Mouse (Mus musculus): Measurements from ENCODE around the gene Plxnb1. TPM values are rescaled to one million over a fixed set of nuclear protein-coding genes. Genes with fewer than 3 reads are reported as not detected.

Gene Plxnb1
- total and polyA plus RNA-seq, 3 experiments = 15.7 to 25.0 (median 21.1) TPM

GRCm38 (mm10) chr9:109114276-109114675 is 19.1 kb downstream of the Plxnb1 start:
- TF ChIP-seq EP300 (IDR thresholded peaks at IDR 0.05; ENCODE audit: insufficient read depth, low read depth, low read length) = no peak
- TF ChIP-seq CTCF (IDR thresholded peaks at IDR 0.05) = no peak
- Histone ChIP-seq H3K9ac (ENCODE audit: low read depth, low read length) (no peak overlapping the region), H3K27me3 (ENCODE audit: control insufficient read depth, insufficient read depth, low read length) (no peaks in the 10 kb centered on the region), H3K36me3 (ENCODE audit: control insufficient read depth, insufficient read depth, low read length) (no peaks in the 10 kb centered on the region), H3K27ac (no peak overlapping the region), H3K79me2 (replicated peaks; ENCODE audit: control insufficient read depth, insufficient read depth, low read length) (no peaks in the 10 kb centered on the region), H3K4me1 (ENCODE audit: control insufficient read depth, insufficient read depth, low read length) (no peaks in the 10 kb centered on the region), H3K4me3 (no peak overlapping the region)
- 95% methylated on average over 11 of the region's 11 CpGs for WGBS
- intact Hi-C loops (cut with DNase I) = no loop called here
- DNase-seq = peak in 1 of 2 experiments; percentile 14

GRCm38 (mm10) chr9:109114871-109115270 is 19.7 kb downstream of the Plxnb1 start:
- no peak overlapping the region for H3K27ac ChIP-seq
- no peak overlapping the region for H3K4me3 ChIP-seq
- TF ChIP-seq POLR2A (IDR thresholded peaks at IDR 0.05; ENCODE audit: insufficient read depth, low read depth, low read length) (no peak), CTCF (IDR thresholded peaks at IDR 0.05) (no peak), EP300 (IDR thresholded peaks at IDR 0.05; ENCODE audit: insufficient read depth, low read depth, low read length) (no peak)
- no peaks in the 10 kb centered on the region for H3K4me1 ChIP-seq (ENCODE audit: control insufficient read depth, insufficient read depth, low read length)
- no peaks in the 10 kb centered on the region for H3K36me3 ChIP-seq (ENCODE audit: control insufficient read depth, insufficient read depth, low read length)
- H3K27me3 ChIP-seq (ENCODE audit: control insufficient read depth, insufficient read depth, low read length) = no peaks in the 10 kb centered on the region
- intact Hi-C loops (cut with DNase I) = no loop called here
- 85% methylated on average over 7 of the region's 7 CpGs for WGBS
- peak in 1 of 2 experiments; percentile 11 for DNase-seq
- H3K79me2 ChIP-seq (replicated peaks; ENCODE audit: control insufficient read depth, insufficient read depth, low read length) = no peaks in the 10 kb centered on the region
- H3K9ac ChIP-seq (ENCODE audit: low read depth, low read length) = no peak overlapping the region

- WGBS = 83% methylated on average over 10 of the region's 10 CpGs
- intact Hi-C loops (cut with DNase I) = no loop called here
- TF ChIP-seq CTCF (IDR thresholded peaks at IDR 0.05) (no peak), EP300 (IDR thresholded peaks at IDR 0.05; ENCODE audit: insufficient read depth, low read depth, low read length) (no peak), POLR2A (IDR thresholded peaks at IDR 0.05; ENCODE audit: insufficient read depth, low read depth, low read length) (no peak)
- H3K4me1 ChIP-seq (ENCODE audit: control insufficient read depth, insufficient read depth, low read length) = no peaks in the 10 kb centered on the region
- no peak for DNase-seq
- no peaks in the 10 kb centered on the region for H3K79me2 ChIP-seq (replicated peaks; ENCODE audit: control insufficient read depth, insufficient read depth, low read length)
- no peaks in the 10 kb centered on the region for H3K36me3 ChIP-seq (ENCODE audit: control insufficient read depth, insufficient read depth, low read length)
- H3K27ac ChIP-seq = no peak overlapping the region
- H3K27me3 ChIP-seq (ENCODE audit: control insufficient read depth, insufficient read depth, low read length) = no peaks in the 10 kb centered on the region
- H3K9ac ChIP-seq (ENCODE audit: low read depth, low read length) = no peak overlapping the region
- H3K4me3 ChIP-seq = no peak overlapping the region
Observed at GRCm38 (mm10) chr9:109116205-109116604, 21.0 kb downstream of the Plxnb1 start.

GRCm38 (mm10) chr9:109118106-109118505 is 22.9 kb downstream of the Plxnb1 start:
- H3K9ac ChIP-seq (ENCODE audit: low read depth, low read length) = no peak overlapping the region
- WGBS = 53% methylated on average over 3 of the region's 4 CpGs
- no peaks in the 10 kb centered on the region for H3K4me1 ChIP-seq (ENCODE audit: control insufficient read depth, insufficient read depth, low read length)
- DNase-seq = peak; percentile 52 to 65
- H3K36me3 ChIP-seq (ENCODE audit: control insufficient read depth, insufficient read depth, low read length) = no peaks in the 10 kb centered on the region
- intact Hi-C loops (cut with DNase I) = no loop called here
- no peaks in the 10 kb centered on the region for H3K27me3 ChIP-seq (ENCODE audit: control insufficient read depth, insufficient read depth, low read length)
- TF ChIP-seq EP300 (IDR thresholded peaks at IDR 0.05; ENCODE audit: insufficient read depth, low read depth, low read length) (no peak; the same call in 1 of the 2 replicates), POLR2A (IDR thresholded peaks at IDR 0.05; ENCODE audit: insufficient read depth, low read depth, low read length) (no peak), CTCF (IDR thresholded peaks at IDR 0.05) (no peak)
- no peak overlapping the region for H3K4me3 ChIP-seq
- no peaks in the 10 kb centered on the region for H3K79me2 ChIP-seq (replicated peaks; ENCODE audit: control insufficient read depth, insufficient read depth, low read length)
- H3K27ac ChIP-seq = no peak overlapping the region

- intact Hi-C loops (cut with DNase I) = no loop called here
- H3K79me2 ChIP-seq (replicated peaks; ENCODE audit: control insufficient read depth, insufficient read depth, low read length) = no peaks in the 10 kb centered on the region
- peak in 1 of 2 experiments; percentile 16 for DNase-seq
- WGBS = 67% methylated on average over 9 of the region's 9 CpGs
- H3K9ac ChIP-seq (ENCODE audit: low read depth, low read length) = no peak overlapping the region
- no peak overlapping the region for H3K27ac ChIP-seq
- no peak overlapping the region for H3K4me3 ChIP-seq
- TF ChIP-seq CTCF (IDR thresholded peaks at IDR 0.05) (no peak), POLR2A (IDR thresholded peaks at IDR 0.05; ENCODE audit: insufficient read depth, low read depth, low read length) (no peak), EP300 (IDR thresholded peaks at IDR 0.05; ENCODE audit: insufficient read depth, low read depth, low read length) (no peak)
- H3K36me3 ChIP-seq (ENCODE audit: control insufficient read depth, insufficient read depth, low read length) = no peaks in the 10 kb centered on the region
- no peaks in the 10 kb centered on the region for H3K4me1 ChIP-seq (ENCODE audit: control insufficient read depth, insufficient read depth, low read length)
- no peaks in the 10 kb centered on the region for H3K27me3 ChIP-seq (ENCODE audit: control insufficient read depth, insufficient read depth, low read length)
Observed at GRCm38 (mm10) chr9:109119571-109119970, 24.4 kb downstream of the Plxnb1 start.

- 88% methylated on average over 6 of the region's 6 CpGs for WGBS
- no peak for DNase-seq
- Histone ChIP-seq H3K27me3 (ENCODE audit: control insufficient read depth, insufficient read depth, low read length) (no peaks in the 10 kb centered on the region), H3K9ac (ENCODE audit: low read depth, low read length) (no peak overlapping the region), H3K27ac (no peak overlapping the region), H3K4me1 (ENCODE audit: control insufficient read depth, insufficient read depth, low read length) (no peaks in the 10 kb centered on the region), H3K79me2 (replicated peaks; ENCODE audit: control insufficient read depth, insufficient read depth, low read length) (no peaks in the 10 kb centered on the region), H3K36me3 (ENCODE audit: control insufficient read depth, insufficient read depth, low read length) (no peaks in the 10 kb centered on the region), H3K4me3 (no peak overlapping the region)
- TF ChIP-seq CTCF (IDR thresholded peaks at IDR 0.05) = no peak
- intact Hi-C loops (cut with DNase I) = no loop called here
Observed at GRCm38 (mm10) chr9:109120956-109121355, 25.8 kb downstream of the Plxnb1 start.
